Mouse (Mus musculus): ENCODE measurements around the gene Cox6b1.
A peak's percentile ranks its signal among the peaks of the same experiment; 100 is the strongest.

Gene Cox6b1

GRCm38 (mm10) chr7:30625530-30626384, at the start of gene Cox6b1:
Gene Cox6b1 (minus strand): TSS chr7:30626151.
- DNase-seq (ENCODE audit: low spot score in 2 of 2), result peak; percentile 81 to 85

- DNase-seq (ENCODE audit: low spot score in 2 of 2), result no peak
Measured at GRCm38 (mm10) chr7:30671480-30671879, 45.5 kb upstream of the Cox6b1 start, which contains the start of gene Pmis2. Gene Pmis2 (minus strand): TSS chr7:30671605.

- DNase-seq (ENCODE audit: low spot score in 2 of 2), result no peak
Measured at GRCm38 (mm10) chr7:30669229-30669628, 43.3 kb upstream of the Cox6b1 start.

- DNase-seq (ENCODE audit: low spot score in 2 of 2), result no peak
Measured at GRCm38 (mm10) chr7:30665321-30665720, 39.4 kb upstream of the Cox6b1 start.

- peak; percentile 77 to 92 for DNase-seq (ENCODE audit: low spot score in 2 of 2)
Measured at GRCm38 (mm10) chr7:30664529-30665200, 38.7 kb upstream of the Cox6b1 start, which contains the start of gene Haus5. Gene Haus5 (minus strand): TSS chr7:30664994.

GRCm38 (mm10) chr7:30649591-30650540, 23.9 kb upstream of the Cox6b1 start, which contains the start of gene Rbm42:
Gene Rbm42 (minus strand): TSS chr7:30650317.
- DNase-seq (ENCODE audit: low spot score in 2 of 2), result peak; percentile 97

- no peak for DNase-seq (ENCODE audit: low spot score in 2 of 2)
Measured at GRCm38 (mm10) chr7:30639083-30639482, 13.1 kb upstream of the Cox6b1 start.

GRCm38 (mm10) chr7:30636395-30636794, 10.4 kb upstream of the Cox6b1 start:
- DNase-seq (ENCODE audit: low spot score in 2 of 2), result no peak

GRCm38 (mm10) chr7:30635752-30636151, 9.8 kb upstream of the Cox6b1 start, which contains the start of gene Etv2:
Gene Etv2 (minus strand): TSS chr7:30635852.
- no peak for DNase-seq (ENCODE audit: low spot score in 2 of 2)

- peak; percentile 48 to 72 for DNase-seq (ENCODE audit: low spot score in 2 of 2)
Measured at GRCm38 (mm10) chr7:30634621-30635020, 8.7 kb upstream of the Cox6b1 start.

- no peak for DNase-seq (ENCODE audit: low spot score in 2 of 2)
Measured at GRCm38 (mm10) chr7:30633762-30634412, 7.9 kb upstream of the Cox6b1 start.

GRCm38 (mm10) chr7:30629013-30629412, 3.1 kb upstream of the Cox6b1 start:
- DNase-seq (ENCODE audit: low spot score in 2 of 2), result no peak

GRCm38 (mm10) chr7:30626647-30627046, 696 bp upstream of the Cox6b1 start:
- no peak for DNase-seq (ENCODE audit: low spot score in 2 of 2)

- no peak for DNase-seq (ENCODE audit: low spot score in 2 of 2)
Measured at GRCm38 (mm10) chr7:30619202-30619601, 6.7 kb downstream of the Cox6b1 start.

GRCm38 (mm10) chr7:30618658-30619057, 7.3 kb downstream of the Cox6b1 start:
- DNase-seq (ENCODE audit: low spot score in 2 of 2), result no peak

- no peak for DNase-seq (ENCODE audit: low spot score in 2 of 2)
Measured at GRCm38 (mm10) chr7:30615049-30615760, 10.7 kb downstream of the Cox6b1 start.

GRCm38 (mm10) chr7:30614454-30614853, 11.5 kb downstream of the Cox6b1 start:
- DNase-seq (ENCODE audit: low spot score in 2 of 2), result no peak

- peak in 1 of 2 experiments; percentile 52 for DNase-seq (ENCODE audit: low spot score in 2 of 2)
Measured at GRCm38 (mm10) chr7:30613529-30614112, 12.3 kb downstream of the Cox6b1 start.

- peak in 1 of 2 experiments; percentile 34 for DNase-seq (ENCODE audit: low spot score in 2 of 2)
Measured at GRCm38 (mm10) chr7:30612654-30613402, 13.1 kb downstream of the Cox6b1 start, which contains the start of gene Upk1a. Gene Upk1a (minus strand): TSS chr7:30612847.

Data from urinary bladder, postnatal 4 days (tissue).